Mouse (Mus musculus) liver, embryonic 14.5 days (tissue): Measurements from ENCODE around the gene Ajap1. TPM values are rescaled to one million over a fixed set of nuclear protein-coding genes. Genes with fewer than 3 reads are reported as not detected.

ENCODE experiments used
- ATAC-seq: fragments of 200-750 bp; cut with Nextera tagmentation; 2 replicates; pipeline ENCODE4 v1.8.0; 2017; ENCODE audit warnings: moderate number of reproducible peaks, mild to moderate bottlenecking, moderate library complexity; ENCODE audit not compliant: insufficient read depth
- DNase-seq, 3 experiments: peaks; one replicate each; pipeline ENCODE4 v3.0.0-alpha.2; 2012 to 2013; ENCODE audit warnings: low read depth in 3 of 3, low spot score in 3 of 3
- H3K27ac ChIP-seq: fragments of 300-500 bp; sonication (generic); 2 replicates; pipeline ENCODE4 v1.5.1; 2014; ENCODE audit warnings: moderate library complexity, mild to moderate bottlenecking, control low read depth, inconsistent platforms
- H3K27me3 ChIP-seq: fragments of 300-500 bp; sonication (generic); 2 replicates; pipeline ENCODE4 v1.6.1; 2014; ENCODE audit warnings: mild to moderate bottlenecking, low read length, moderate library complexity; ENCODE audit not compliant: control insufficient read depth, insufficient read depth
- H3K36me3 ChIP-seq: fragments of 300-500 bp; sonication (generic); replicated peaks from 2 replicates; pipeline ENCODE4 v1.6.1; 2014; ENCODE audit warnings: low read depth; ENCODE audit not compliant: control insufficient read depth, insufficient read depth
- H3K4me1 ChIP-seq, 2 experiments: fragments of 200-500 bp in 1 of 2; fragments of 300-500 bp in 1 of 2; sonication (generic) in 1 of 2; replicated peaks; 2 replicates each; pipeline ENCODE4 v1.6.1; 2012 to 2014; ENCODE audit warnings: antibody characterized with exemption in 1 of 2, inconsistent platforms in 1 of 2, low read length in 1 of 2; ENCODE audit not compliant: control insufficient read depth in 2 of 2, insufficient read depth in 2 of 2
- H3K4me2 ChIP-seq: fragments of 300-500 bp; sonication (generic); 2 replicates; pipeline ENCODE4 v1.6.1; 2014; ENCODE audit warnings: low read depth, mild to moderate bottlenecking, control low read depth, moderate library complexity
- H3K4me3 ChIP-seq, 2 experiments: fragments of 200-500 bp in 1 of 2; fragments of 300-500 bp in 1 of 2; sonication (generic) in 1 of 2; 2 replicates each; pipeline ENCODE4 v1.5.1; 2012 to 2014; ENCODE audit warnings: low read depth in 2 of 2, low read length in 2 of 2, mild to moderate bottlenecking in 2 of 2, control low read depth in 1 of 2, inconsistent platforms in 1 of 2, moderate library complexity in 1 of 2; ENCODE audit not compliant: insufficient read depth in 1 of 2
- H3K9ac ChIP-seq: fragments of 300-500 bp; sonication (generic); replicated peaks from 2 replicates; pipeline ENCODE4 v1.6.1; 2014; ENCODE audit warnings: mild to moderate bottlenecking, control low read depth, moderate library complexity
- H3K9me3 ChIP-seq: fragments of 300-500 bp; sonication (generic); 2 replicates; pipeline ENCODE4 v1.6.1; 2016; ENCODE audit warnings: low read length, mixed read lengths; ENCODE audit not compliant: control insufficient read depth
- CTCF ChIP-seq: IDR thresholded peaks from 2 replicates; pipeline ENCODE4 v1.5.1; 2016; ENCODE audit warnings: antibody characterized with exemption, low read depth, control low read depth
- EP300 ChIP-seq: IDR thresholded peaks from 2 replicates; pipeline ENCODE4 v1.6.1; 2016; ENCODE audit warnings: antibody characterized with exemption, low read depth
- WGBS: fragments of 180-500 bp; shearing (Covaris S2); extraction: QIAGEN DNeasy Blood & Tissue Kit; methylation state at CpG from one replicate; pipeline ENCODE4 v1.1.7; 2014; ENCODE audit not compliant: insufficient replicate concordance; 5-methylcytosine and 5-hydroxymethylcytosine counted together
- polyA plus RNA-seq, 2 experiments: library from polyadenylated mRNA; depleted of rRNA in 1 of 2; stranded (reverse) in 1 of 2; unstranded in 1 of 2; fragments of >200 nt; fragmentation: Nextera tagmentation in 1 of 2; extraction: Ambion mirVana in 1 of 2; gene quantifications; 2 replicates each; pipeline versions ENCODE4 v1.2.1 to v1.2.3; 2012 to 2014

The Ajap1 gene
- polyA plus RNA-seq, 2 experiments = 0.17 to 0.22 TPM

DNA sequence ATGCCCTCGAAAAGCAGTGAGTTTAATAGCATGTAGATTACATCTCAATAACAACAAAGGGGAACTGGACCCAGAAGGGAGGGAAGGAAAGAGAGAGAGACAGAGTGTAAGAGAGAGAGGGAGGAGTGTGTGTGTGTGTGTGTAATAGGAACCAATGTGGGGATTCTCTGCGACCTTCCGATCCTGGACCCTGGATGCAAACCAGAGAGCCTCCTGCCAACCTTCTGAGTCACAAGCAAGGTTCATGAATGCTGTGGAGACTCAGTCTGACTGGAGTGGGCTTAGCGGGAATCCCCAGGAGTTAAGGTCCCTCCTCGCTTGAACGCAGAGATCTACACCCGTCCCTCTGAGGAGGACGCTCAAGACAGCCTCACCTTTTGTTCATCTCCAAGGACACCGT, 45.4 kb downstream of the Ajap1 start:
- no peak overlapping the region for H3K4me3 ChIP-seq
- TF ChIP-seq CTCF (no peak), EP300 (no peak)
- no peaks in the 10 kb centered on the region for H3K36me3 ChIP-seq
- H3K4me1 ChIP-seq = no peaks in the 10 kb centered on the region
- ATAC-seq = no peak
- WGBS = 65% methylated on average over 9 of the region's 9 CpGs
- H3K27ac ChIP-seq = no peak overlapping the region
- H3K9ac ChIP-seq = no peak overlapping the region
- no peaks in the 10 kb centered on the region for H3K9me3 ChIP-seq
- no peaks in the 10 kb centered on the region for H3K27me3 ChIP-seq
- H3K4me2 ChIP-seq = no peak overlapping the region
- DNase-seq = no peak

DNA sequence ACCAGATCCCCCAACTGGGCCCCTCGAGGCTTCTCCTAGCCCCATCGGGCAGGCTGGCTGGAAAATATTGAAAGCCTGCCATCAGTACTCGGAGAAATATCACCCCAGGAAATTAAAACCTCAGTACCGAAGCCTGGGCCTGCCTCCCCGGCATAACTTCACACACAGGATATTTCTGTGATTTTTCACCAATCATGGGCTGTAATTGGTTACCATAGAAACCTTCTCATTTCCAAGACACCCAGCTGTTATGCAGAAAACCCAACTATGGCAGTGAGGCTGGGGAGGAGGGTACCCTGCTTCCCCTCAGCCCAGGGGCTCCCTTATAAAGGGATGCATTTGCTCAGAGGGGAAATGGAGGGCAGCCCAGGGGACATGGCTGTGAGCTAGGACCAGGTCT, 46.7 kb downstream of the Ajap1 start:
- Histone ChIP-seq H3K36me3 (no peaks in the 10 kb centered on the region), H3K4me2 (no peak overlapping the region), H3K4me1 (no peaks in the 10 kb centered on the region), H3K27me3 (no peaks in the 10 kb centered on the region), H3K4me3 (no peak overlapping the region), H3K9ac (no peak overlapping the region), H3K9me3 (no peaks in the 10 kb centered on the region), H3K27ac (no peak overlapping the region)
- TF ChIP-seq EP300 = no peak
- no peak for TF ChIP-seq CTCF
- DNase-seq (no peak), ATAC-seq (no peak)
- WGBS = 52% methylated on average over 5 of the region's 5 CpGs

DNA sequence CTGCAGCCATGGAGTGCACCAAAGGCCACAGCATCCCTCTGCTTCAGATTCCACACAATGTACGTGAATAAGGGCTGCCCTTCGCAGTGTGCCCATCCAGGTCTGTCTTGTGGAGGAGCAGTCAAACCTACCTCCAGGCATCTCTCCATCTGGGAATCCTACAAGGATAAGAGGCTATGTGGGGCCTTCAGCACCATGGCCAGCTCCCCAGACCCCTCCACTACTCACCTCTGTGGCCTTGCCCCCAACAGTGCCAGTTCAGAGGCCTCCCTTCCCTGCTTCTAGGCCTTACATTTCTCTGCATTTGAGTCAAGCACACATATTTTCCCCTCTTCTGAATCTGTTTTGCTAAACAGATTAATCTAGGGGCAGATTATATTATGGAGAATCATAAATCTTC, 52.6 kb downstream of the Ajap1 start:
- no peaks in the 10 kb centered on the region; the same call in none of the 2 replicates for H3K9me3 ChIP-seq
- no peak overlapping the region for H3K4me2 ChIP-seq
- H3K4me3 ChIP-seq = no peak overlapping the region
- no peaks in the 10 kb centered on the region for H3K4me1 ChIP-seq
- no peak overlapping the region for H3K9ac ChIP-seq
- TF ChIP-seq CTCF (no peak), EP300 (no peak)
- DNase-seq (no peak), ATAC-seq (no peak)
- H3K27ac ChIP-seq = no peak overlapping the region
- WGBS = 73% methylated on average over 2 of the region's 2 CpGs
- no peaks in the 10 kb centered on the region for H3K27me3 ChIP-seq
- H3K36me3 ChIP-seq = no peaks in the 10 kb centered on the region

DNA sequence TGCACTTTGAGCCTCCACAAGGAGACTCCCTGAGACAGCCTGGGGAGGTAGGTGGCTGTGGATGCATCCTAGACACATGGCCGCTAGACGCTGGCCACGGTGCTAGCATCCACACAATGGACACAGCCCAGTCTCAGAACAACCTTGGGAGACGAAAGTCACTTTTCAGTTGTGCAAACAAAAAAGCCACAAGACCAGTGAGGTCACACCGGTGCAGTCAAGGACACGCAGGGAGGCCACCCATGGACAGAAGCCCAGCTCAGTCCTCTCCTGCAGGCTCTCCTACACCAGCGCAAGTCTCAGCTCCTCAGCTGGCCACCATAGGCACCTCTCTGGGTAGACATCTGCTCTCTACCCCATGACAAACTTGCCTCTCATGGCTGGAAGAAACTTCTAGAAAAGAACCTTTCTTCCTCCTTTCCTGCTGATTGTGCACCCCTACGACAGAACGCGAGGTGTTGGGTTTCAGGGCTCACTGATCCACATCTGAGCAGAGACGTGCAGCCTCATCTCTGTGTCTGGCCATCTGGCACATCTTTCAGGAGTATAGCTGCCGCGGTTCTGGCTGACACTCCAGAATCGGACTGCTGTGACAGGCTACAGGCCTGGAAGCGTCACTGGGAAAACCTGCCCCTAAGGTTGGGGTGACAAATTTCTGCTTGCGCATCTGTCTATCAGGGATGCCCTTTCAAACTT, 56.5 kb downstream of the Ajap1 start:
- ATAC-seq (no peak), DNase-seq (no peak)
- TF ChIP-seq EP300 = no peak
- TF ChIP-seq CTCF = no peak
- Histone ChIP-seq H3K9ac (no peak overlapping the region), H3K27me3 (no peaks in the 10 kb centered on the region), H3K4me3 (no peak overlapping the region), H3K4me2 (no peak overlapping the region), H3K36me3 (no peaks in the 10 kb centered on the region), H3K9me3 (no peaks in the 10 kb centered on the region; the same call in none of the 2 replicates), H3K27ac (no peak overlapping the region), H3K4me1 (no peaks in the 10 kb centered on the region)
- WGBS = 72% methylated on average over 16 of the region's 16 CpGs

DNA sequence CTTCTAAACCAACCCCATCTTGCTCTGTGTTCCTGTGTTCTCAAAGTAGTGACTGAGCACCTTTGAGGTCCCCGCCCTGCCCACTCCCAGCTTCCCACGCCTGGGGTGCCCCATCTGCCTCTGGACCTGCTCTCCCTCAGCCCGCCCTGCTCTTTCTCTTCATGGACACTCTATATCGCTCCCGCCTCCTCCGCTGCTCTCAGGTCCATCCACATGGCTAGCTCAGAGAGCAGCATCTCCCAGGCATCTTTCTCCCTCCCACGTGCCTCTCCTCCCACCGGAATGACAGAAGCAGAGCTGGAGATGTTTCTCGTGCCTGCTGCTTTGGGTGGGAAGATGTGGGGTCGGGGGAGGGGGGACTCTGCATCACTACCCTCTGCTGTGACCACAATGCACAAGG, 58.3 kb downstream of the Ajap1 start:
- Histone ChIP-seq H3K9me3 (no peaks in the 10 kb centered on the region; the same call in 1 of the 2 replicates), H3K4me1 (no peaks in the 10 kb centered on the region), H3K27me3 (no peaks in the 10 kb centered on the region), H3K27ac (no peak overlapping the region), H3K9ac (no peak overlapping the region), H3K4me3 (no peak overlapping the region), H3K4me2 (no peak overlapping the region), H3K36me3 (no peaks in the 10 kb centered on the region)
- DNase-seq = no peak
- no peak for TF ChIP-seq EP300
- no peak for TF ChIP-seq CTCF
- no peak for ATAC-seq
- 66% methylated on average over 10 of the region's 10 CpGs for WGBS
